Mouse (Mus musculus) myocyte (in vitro differentiated cells): Measurements from ENCODE around the gene Stra6l. TPM values are rescaled to one million over a fixed set of nuclear protein-coding genes. Genes with fewer than 3 reads are reported as not detected.

ENCODE experiments used
- H3K27me3 ChIP-seq: one replicate; pipeline ENCODE4 v1.6.1; 2011; ENCODE audit not compliant: control insufficient read depth, insufficient read depth, insufficient read length
- H3K36me3 ChIP-seq: one replicate; pipeline ENCODE4 v1.6.1; 2011; ENCODE audit not compliant: control insufficient read depth, insufficient read depth
- H3K4me2 ChIP-seq: one replicate; pipeline ENCODE4 v1.6.1; 2011; ENCODE audit warnings: low read depth, control low read depth
- H3K4me3 ChIP-seq: one replicate; pipeline ENCODE4 v1.5.1; 2011; ENCODE audit warnings: mild to moderate bottlenecking, control low read depth, moderate library complexity
- H3K79me2 ChIP-seq: one replicate; pipeline ENCODE4 v1.6.1; 2011; ENCODE audit not compliant: control insufficient read depth, insufficient read depth
- H3ac ChIP-seq: one replicate; pipeline ENCODE4 v1.6.1; 2011; ENCODE audit not compliant: control insufficient read depth, insufficient read length
- CEBPB ChIP-seq: IDR thresholded peaks from 2 replicates; pipeline ENCODE4 v1.6.1; 2011; ENCODE audit warnings: mild to moderate bottlenecking, moderate library complexity; ENCODE audit not compliant: poor library complexity, insufficient read depth, severe bottlenecking
- E2F4 ChIP-seq: IDR thresholded peaks from one replicate; pipeline ENCODE4 v1.6.1; 2011; ENCODE audit warnings: mild to moderate bottlenecking, control low read depth, moderate library complexity; ENCODE audit not compliant: insufficient read depth
- MAX ChIP-seq: IDR thresholded peaks from one replicate; pipeline ENCODE4 v1.6.1; 2011; ENCODE audit warnings: low read depth, mild to moderate bottlenecking, control low read depth
- MYOD1 ChIP-seq, 3 experiments: IDR thresholded peaks; one replicate each; pipeline ENCODE4 v1.6.1; 2011; ENCODE audit warnings: control low read depth in 2 of 3, low read depth in 2 of 3, mild to moderate bottlenecking in 2 of 3, moderate library complexity in 1 of 3; ENCODE audit not compliant: insufficient read length in 2 of 3, control insufficient read depth in 1 of 3
- MYOG ChIP-seq, 3 experiments: IDR thresholded peaks; one replicate each; pipeline ENCODE4 v1.6.1; 2011; ENCODE audit warnings: control low read depth in 2 of 3, low read depth in 2 of 3, mild to moderate bottlenecking in 2 of 3; ENCODE audit not compliant: insufficient read length in 2 of 3, control insufficient read depth in 1 of 3, insufficient read depth in 1 of 3
- POLR2A ChIP-seq: IDR thresholded peaks from one replicate; pipeline ENCODE4 v1.6.1; 2011; ENCODE audit warnings: low read depth, mild to moderate bottlenecking, control low read depth, moderate library complexity; ENCODE audit not compliant: insufficient read length
- POLR2AphosphoS2 ChIP-seq: IDR thresholded peaks from one replicate; pipeline ENCODE4 v1.6.1; 2011; ENCODE audit warnings: low read depth, control low read depth; ENCODE audit not compliant: insufficient read length
- REST ChIP-seq: IDR thresholded peaks from one replicate; pipeline ENCODE4 v1.6.1; 2011; ENCODE audit warnings: mild to moderate bottlenecking, control low read depth, moderate library complexity; ENCODE audit not compliant: insufficient read depth, insufficient read length
- SRF ChIP-seq: IDR thresholded peaks from one replicate; pipeline ENCODE4 v1.6.1; 2011; ENCODE audit warnings: low read depth; ENCODE audit not compliant: control insufficient read depth, insufficient read length
- TCF12 ChIP-seq: IDR thresholded peaks from one replicate; pipeline ENCODE4 v1.6.1; 2011; ENCODE audit warnings: mild to moderate bottlenecking, control low read depth; ENCODE audit not compliant: poor library complexity, insufficient read depth, severe bottlenecking
- TCF3 ChIP-seq: IDR thresholded peaks from one replicate; pipeline ENCODE4 v1.6.1; 2011; ENCODE audit warnings: low read depth, control low read depth; ENCODE audit not compliant: insufficient read length
- USF1 ChIP-seq: IDR thresholded peaks from one replicate; pipeline ENCODE4 v1.6.1; 2011; ENCODE audit warnings: low read depth, mild to moderate bottlenecking, control low read depth, moderate library complexity
- polyA plus RNA-seq: library from polyadenylated mRNA; unstranded; fragments of >200 nt; fragmentation: generic; extraction: Trizol; gene quantifications from one replicate; pipeline ENCODE4 v1.2.1, GENCODE M21; 2012; ENCODE audit warnings: missing spikeins

Stra6l gene
- polyA plus RNA-seq, 1 experiment = not detected

DNA sequence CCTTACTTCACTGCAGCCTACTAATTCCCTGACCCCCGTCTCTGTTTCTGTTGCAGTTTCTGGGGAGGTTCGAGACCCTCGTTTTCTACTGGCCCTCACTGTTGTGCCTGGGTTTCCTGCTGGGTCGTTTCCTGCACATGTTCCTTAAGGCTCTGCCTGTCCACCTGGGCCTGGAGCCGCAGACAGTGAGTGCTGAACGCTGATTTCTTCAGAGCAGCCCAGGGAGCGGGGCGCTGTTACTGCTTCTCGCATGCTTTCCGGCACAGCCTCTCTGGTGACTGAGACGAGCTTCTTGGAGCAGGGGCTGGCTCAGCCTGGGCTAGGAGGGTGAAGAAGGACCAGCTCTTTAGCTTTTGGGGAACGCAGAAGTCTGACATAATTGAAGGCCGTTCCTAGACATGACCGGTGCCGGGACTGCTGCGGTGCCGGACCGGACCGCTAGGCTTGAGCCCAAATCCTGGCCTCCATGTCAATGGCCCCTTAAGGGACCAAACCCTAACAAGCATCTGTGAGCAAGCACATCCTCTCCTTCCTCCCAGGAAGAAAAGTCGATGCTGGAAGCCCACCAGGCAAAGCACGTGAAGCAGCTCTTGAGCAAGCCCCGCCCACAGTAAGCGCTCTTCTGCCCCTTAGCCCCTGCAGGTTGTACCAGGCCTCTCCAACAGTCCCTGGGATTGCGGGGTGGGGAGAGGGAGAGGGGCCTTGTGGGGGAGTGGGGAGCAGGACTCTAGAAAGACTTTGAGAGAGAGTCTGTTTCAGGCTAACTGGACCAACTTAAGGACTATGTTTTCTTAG, 20.8 kb downstream of the Stra6l start:
- no peaks in the 10 kb centered on the region for H3K79me2 ChIP-seq
- no peaks in the 10 kb centered on the region for H3K36me3 ChIP-seq
- no peak overlapping the region for H3K4me2 ChIP-seq
- peaks cover 17% of the 10 kb centered on the region for H3K27me3 ChIP-seq
- no peak overlapping the region for H3ac ChIP-seq
- no peak overlapping the region for H3K4me3 ChIP-seq
- TF ChIP-seq TCF12 (no peak), POLR2AphosphoS2 (no peak), TCF3 (no peak)

GRCm38 (mm10) chr4:45872147-45872546, 23.7 kb downstream of the Stra6l start:
- Histone ChIP-seq H3K27me3 (no peaks in the 10 kb centered on the region), H3K36me3 (no peaks in the 10 kb centered on the region), H3K4me2 (no peak overlapping the region), H3ac (no peak overlapping the region), H3K4me3 (no peak overlapping the region), H3K79me2 (no peaks in the 10 kb centered on the region)
- TF ChIP-seq E2F4 (no peak), MAX (no peak), REST (no peak), SRF (no peak), TCF3 (no peak), CEBPB (no peak), POLR2AphosphoS2 (no peak), MYOD1 (IDR thresholded peaks at IDR 0.05; ENCODE audit: control insufficient read depth in 1 of 3, insufficient read length in 2 of 3, low read depth in 2 of 3) (no peak), TCF12 (no peak), USF1 (no peak), MYOG (IDR thresholded peaks at IDR 0.05; ENCODE audit: control insufficient read depth in 1 of 3, insufficient read depth in 1 of 3, insufficient read length in 2 of 3, low read depth in 2 of 3) (no peak)

- peaks cover 11% of the 10 kb centered on the region for H3K27me3 ChIP-seq
- TF ChIP-seq USF1 (no peak), POLR2A (no peak), TCF12 (no peak), MAX (no peak), TCF3 (no peak), POLR2AphosphoS2 (no peak), E2F4 (no peak), SRF (no peak), REST (no peak), MYOD1 (IDR thresholded peaks at IDR 0.05; ENCODE audit: control insufficient read depth in 1 of 3, insufficient read length in 2 of 3, low read depth in 2 of 3) (no peak), CEBPB (no peak), MYOG (IDR thresholded peaks at IDR 0.05; ENCODE audit: control insufficient read depth in 1 of 3, insufficient read depth in 1 of 3, insufficient read length in 2 of 3, low read depth in 2 of 3) (no peak)
- no peak overlapping the region for H3K4me3 ChIP-seq
- H3ac ChIP-seq = no peak overlapping the region
- no peaks in the 10 kb centered on the region for H3K36me3 ChIP-seq
- H3K4me2 ChIP-seq = no peak overlapping the region
- H3K79me2 ChIP-seq = no peaks in the 10 kb centered on the region
Measured at GRCm38 (mm10) chr4:45878929-45879328, 30.5 kb downstream of the Stra6l start.

- Histone ChIP-seq H3K4me2 (no peak overlapping the region), H3ac (no peak overlapping the region), H3K27me3 (peaks cover 23% of the 10 kb centered on the region), H3K4me3 (no peak overlapping the region), H3K79me2 (no peaks in the 10 kb centered on the region), H3K36me3 (no peaks in the 10 kb centered on the region)
- TF ChIP-seq E2F4 (no peak), REST (no peak), USF1 (no peak), MAX (no peak), SRF (no peak), POLR2AphosphoS2 (no peak), MYOG (IDR thresholded peaks at IDR 0.05; ENCODE audit: control insufficient read depth in 1 of 3, insufficient read depth in 1 of 3, insufficient read length in 2 of 3, low read depth in 2 of 3) (no peak), TCF12 (no peak), CEBPB (no peak), TCF3 (no peak), POLR2A (no peak), MYOD1 (IDR thresholded peaks at IDR 0.05; ENCODE audit: control insufficient read depth in 1 of 3, insufficient read length in 2 of 3, low read depth in 2 of 3) (no peak)
Measured at GRCm38 (mm10) chr4:45882521-45882920, 34.1 kb downstream of the Stra6l start.
